Mouse (Mus musculus) testis, adult 2 months (tissue): ENCODE results near the gene Mettl7a1.
"Not testable (repeated sequence)": the region's sequence is repeated elsewhere in the genome, so short reads cannot be mapped to it uniquely, and the experiment has no call there.

Experiments used
- CTCF ChIP-seq: fragments of 200-500 bp; IDR thresholded peaks from 2 replicates; pipeline ENCODE4 v1.5.1; 2012; ENCODE audit warnings: low read depth, mild to moderate bottlenecking, inconsistent platforms, low read length, moderate library complexity; ENCODE audit not compliant: control insufficient read depth, insufficient read depth, insufficient replicate concordance
- POLR2A ChIP-seq: fragments of 200-500 bp; IDR thresholded peaks from 2 replicates; pipeline ENCODE4 v1.6.1; 2012; ENCODE audit warnings: low read depth, mild to moderate bottlenecking, inconsistent platforms, low read length, moderate library complexity; ENCODE audit not compliant: control insufficient read depth

DNA sequence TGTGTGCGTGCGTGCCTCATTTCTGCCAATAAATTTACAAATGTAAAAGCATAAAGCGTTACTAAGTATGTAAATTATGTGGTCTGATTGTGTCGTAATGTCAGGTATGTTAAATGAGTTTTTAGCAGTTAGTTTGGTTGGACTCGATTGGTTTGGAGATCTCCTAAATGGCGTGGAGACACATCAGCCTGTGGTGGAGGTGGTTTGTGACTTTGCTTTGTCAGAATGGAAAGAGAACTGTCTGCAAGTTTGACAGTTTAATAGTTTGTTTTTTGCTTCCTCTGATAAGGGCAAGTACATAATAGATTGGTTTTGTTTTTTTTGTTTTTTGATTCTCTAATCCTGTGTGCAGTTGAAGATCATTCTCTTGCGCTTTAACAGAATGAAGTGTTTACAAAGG is 43.6 kb upstream of the Mettl7a1 start:
- not testable (repeated sequence) for TF ChIP-seq CTCF, POLR2A
